Mouse (Mus musculus) hindbrain, embryonic 13.5 days (tissue): ENCODE measurements around the gene Slc35b4. TPM values are rescaled to one million over a fixed set of nuclear protein-coding genes. Genes with fewer than 3 reads are reported as not detected.

ENCODE experiments used
- polyA plus RNA-seq: library from polyadenylated mRNA; unstranded; fragments of >200 nt; fragmentation: Nextera tagmentation; extraction: Ambion mirVana; gene quantifications from 2 replicates; pipeline ENCODE4 v1.2.1, GENCODE M21; 2015

Slc35b4 gene
- polyA plus RNA-seq, 1 experiment from 2014 or later = 40.7 TPM

Other genes with a start within 250 kb of the Slc35b4 start
- 0.98 and 1.2 TPM in 2 replicates for gene Lrguk, start 147.7 kb downstream of the Slc35b4 start, polyA plus RNA-seq
- gene Akr1b3, start 140.4 kb upstream of the Slc35b4 start, polyA plus RNA-seq = 106 and 108 TPM in 2 replicates
- gene Akr1b8, start 177.0 kb upstream of the Slc35b4 start, polyA plus RNA-seq = 7.7 and 9.7 TPM in 2 replicates
- 10.4 and 12.1 TPM in 2 replicates for gene Akr1b10, start 207.1 kb upstream of the Slc35b4 start, polyA plus RNA-seq
- gene Akr1b7, start 235.2 kb upstream of the Slc35b4 start, polyA plus RNA-seq = not detected in 2 replicates